Mouse (Mus musculus) cerebellum, adult 11-12 months (tissue): ENCODE measurements around the gene Nit1.
A peak's percentile ranks its signal among the peaks of the same experiment; 100 is the strongest.
"Not testable (repeated sequence)": the region's sequence is repeated elsewhere in the genome, so short reads cannot be mapped to it uniquely, and the experiment has no call there.

ENCODE experiments used
- DNase-seq: peaks from one replicate; pipeline ENCODE4 v3.0.0; 2022

Nit1 gene

GRCm38 (mm10) chr1:171348665-171349064 lies 3.2 kb upstream of the Nit1 start:
- no peak for DNase-seq

DNA sequence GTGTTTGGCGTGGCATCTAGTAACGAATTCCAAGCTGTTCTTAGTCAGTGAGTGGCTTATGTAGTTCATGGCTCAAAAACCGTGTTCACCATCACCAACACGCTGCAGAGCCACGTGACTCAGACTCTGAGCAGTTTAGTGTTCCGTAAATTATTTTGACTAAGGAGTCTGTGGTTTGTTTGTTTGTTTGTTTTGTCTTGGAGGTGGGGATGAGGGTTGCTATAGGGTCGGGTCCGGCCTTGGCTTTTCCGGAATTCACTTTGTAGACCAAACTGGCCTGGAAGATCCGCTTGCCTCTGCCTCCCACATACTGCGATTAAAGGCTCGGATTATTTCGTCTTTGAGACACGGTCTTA lies 627 bp upstream of the Nit1 start:
- DNase-seq = no peak

DNA sequence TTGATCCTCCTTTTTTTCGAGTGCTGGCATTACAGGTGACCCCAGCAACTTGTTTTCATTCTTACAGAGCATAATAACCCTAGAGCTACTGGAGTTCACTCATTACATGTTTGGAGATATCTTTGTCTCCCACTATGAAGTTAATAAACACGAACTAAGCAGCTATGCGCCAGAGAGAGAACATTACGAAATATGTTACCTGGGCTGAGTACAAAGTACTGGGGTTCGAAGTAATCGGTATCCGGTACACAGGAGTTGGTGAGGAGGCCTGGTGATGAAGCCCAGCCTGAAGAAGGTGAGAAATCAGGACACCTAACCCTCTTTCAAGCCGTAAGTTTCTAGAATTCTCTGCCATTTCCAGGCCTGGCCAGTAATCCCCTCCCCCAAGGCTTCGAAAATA lies 731 bp downstream of the Nit1 start:
- DNase-seq = no peak

DNA sequence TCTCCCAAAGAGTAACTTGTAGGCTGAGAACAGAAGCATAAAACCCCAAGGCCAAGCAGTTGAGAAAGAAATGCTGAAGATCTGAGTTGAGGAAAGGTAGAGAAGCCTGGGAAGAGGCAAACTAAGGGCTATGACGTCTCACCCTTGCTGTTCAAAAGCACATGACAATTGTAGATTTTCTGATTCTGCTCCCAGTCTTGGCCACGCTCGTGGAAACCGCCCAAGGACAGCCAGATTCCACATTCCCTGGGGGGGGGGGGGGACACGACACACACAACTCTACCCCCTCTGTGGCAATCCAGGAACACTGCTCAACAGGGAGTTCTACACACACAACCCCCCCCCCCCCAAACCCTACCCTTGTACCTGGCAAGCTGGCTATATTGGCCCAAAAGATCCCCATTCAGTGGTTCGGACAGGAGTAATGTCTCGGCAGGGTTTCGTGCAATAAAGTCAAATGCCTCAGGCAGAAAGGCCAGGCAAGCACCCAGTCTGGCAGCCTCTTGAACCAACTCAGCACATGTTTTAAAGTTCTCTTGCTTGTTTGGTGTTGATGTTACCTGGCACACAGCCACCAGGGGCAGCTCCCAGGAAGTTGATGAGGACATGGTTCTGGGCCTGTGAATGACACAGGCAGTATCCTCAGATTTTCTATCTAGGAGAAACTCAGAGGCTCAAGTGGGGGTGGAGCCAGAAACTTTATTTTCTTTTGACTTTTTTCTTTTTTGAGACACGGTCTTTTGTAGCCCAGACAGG lies 1.3 kb downstream of the Nit1 start:
- DNase-seq = peak; percentile 53

GRCm38 (mm10) chr1:171342262-171343207 lies 2.9 kb downstream of the Nit1 start:
- DNase-seq = no peak

GRCm38 (mm10) chr1:171330216-171330560 lies 15.3 kb downstream of the Nit1 start:
- no peak for DNase-seq

DNA sequence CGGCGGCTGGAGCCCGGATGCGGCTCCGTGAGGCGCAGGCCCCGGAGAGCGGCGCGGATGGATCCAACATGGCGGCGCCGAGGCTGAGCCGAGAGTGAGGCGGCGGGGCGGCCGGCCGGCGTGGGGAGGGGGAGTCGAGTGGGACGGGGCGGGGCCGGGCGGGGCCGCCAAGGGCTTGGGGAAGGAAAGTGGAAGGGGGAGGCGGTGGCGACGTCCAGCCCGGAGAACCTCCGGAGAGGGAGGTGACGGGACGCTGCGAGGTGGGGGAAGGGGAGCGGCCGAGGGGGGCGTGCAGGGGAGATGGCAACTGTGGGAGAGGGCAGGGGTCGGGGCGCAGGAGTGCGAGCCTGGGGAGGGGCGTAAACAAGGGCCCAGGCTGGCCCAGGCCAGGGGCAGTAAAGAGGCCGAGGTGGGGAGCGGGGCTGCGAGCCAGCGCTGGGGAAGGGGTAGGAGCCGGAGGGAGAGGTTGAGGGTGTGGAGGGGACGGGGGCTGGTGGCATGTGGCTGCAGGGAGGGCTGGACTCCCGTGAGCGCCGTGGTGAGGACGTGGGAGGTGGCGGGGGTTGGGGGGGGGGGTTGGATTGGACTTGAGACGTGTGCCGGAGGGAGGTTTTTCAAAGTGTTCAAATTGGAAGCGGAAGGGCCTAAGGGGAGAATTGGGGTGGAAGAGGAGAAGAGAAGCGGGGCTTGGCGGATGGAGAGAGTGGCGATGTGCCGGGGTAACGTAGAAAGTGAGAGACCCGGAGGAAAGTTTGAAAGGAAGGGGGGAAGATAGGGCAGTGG lies 15.8 kb downstream of the Nit1 start:
- peak; percentile 83 for DNase-seq

GRCm38 (mm10) chr1:171328839-171329432 lies 16.5 kb downstream of the Nit1 start, which contains the start of gene Dedd:
Gene Dedd, plus strand, starts transcription at chr1:171329145.
- peak; percentile 97 for DNase-seq

DNA sequence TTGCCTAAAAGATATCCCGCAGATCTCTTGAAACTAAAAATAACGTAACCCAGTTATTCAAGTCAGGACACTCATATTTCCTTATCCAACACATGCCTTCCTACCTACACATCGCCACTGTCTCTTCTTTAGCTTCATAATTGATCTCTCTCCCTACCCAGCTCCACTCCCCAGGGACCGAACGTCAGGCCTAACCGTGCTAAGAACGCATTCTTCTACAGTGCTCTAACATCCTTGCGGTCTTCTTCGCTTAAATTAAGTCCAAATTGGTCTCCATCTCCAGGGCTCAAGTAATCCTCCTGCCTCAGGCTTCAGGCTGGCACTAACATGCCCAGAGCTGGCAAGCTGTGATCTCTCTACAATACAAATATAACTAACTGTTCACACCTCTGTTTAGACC lies 17.2 kb downstream of the Nit1 start:
- DNase-seq = peak; percentile 37

DNA sequence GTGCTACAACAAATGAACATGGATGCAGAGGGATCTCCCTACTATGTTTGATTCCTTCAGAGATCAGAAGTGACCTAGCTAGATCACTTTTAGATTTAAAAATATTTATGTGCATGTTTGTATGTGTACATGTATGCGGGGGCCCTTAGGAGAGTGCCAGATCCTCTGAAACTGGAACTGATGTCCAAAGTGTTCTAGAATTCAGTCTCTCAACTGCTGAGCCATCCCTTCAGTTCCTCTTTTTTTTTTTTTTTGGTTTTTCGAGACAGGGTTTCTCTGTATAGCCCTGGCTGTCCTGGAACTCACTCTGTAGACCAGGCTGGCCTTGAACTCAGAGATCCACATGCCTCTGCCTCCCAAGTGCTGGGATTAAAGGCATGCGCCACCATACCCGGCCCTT lies 18.9 kb downstream of the Nit1 start:
- not testable (repeated sequence) for DNase-seq

- no peak for DNase-seq
These were observed 19.9 kb downstream of the Nit1 start for GRCm38 (mm10) chr1:171325571-171325970.

- no peak for DNase-seq
These were observed 23.4 kb downstream of the Nit1 start for GRCm38 (mm10) chr1:171322012-171322411.

GRCm38 (mm10) chr1:171321415-171321814 lies 24.0 kb downstream of the Nit1 start:
- DNase-seq = no peak

- DNase-seq = peak; percentile 81
These were observed 25.3 kb downstream of the Nit1 start for GRCm38 (mm10) chr1:171320151-171320550.

DNA sequence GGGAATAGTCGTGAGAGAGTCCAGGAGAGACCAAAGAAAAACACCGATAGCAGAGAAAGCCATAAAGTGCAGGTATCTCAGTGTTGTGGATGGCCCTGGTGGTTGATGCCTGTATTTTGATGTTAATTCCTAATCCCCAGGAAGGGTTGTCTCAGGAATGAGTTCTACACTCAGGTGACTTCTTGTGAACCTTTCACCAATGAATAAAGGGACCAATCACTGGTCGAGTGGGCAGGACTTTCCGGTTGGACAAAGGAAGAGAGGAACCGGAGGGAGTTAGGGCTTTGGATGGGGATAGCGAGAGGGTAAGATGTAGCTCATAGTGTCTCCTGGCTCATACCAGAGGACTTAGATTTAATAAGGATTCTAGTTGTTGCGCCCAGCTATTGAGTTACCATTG lies 25.7 kb downstream of the Nit1 start:
- no peak for DNase-seq

DNA sequence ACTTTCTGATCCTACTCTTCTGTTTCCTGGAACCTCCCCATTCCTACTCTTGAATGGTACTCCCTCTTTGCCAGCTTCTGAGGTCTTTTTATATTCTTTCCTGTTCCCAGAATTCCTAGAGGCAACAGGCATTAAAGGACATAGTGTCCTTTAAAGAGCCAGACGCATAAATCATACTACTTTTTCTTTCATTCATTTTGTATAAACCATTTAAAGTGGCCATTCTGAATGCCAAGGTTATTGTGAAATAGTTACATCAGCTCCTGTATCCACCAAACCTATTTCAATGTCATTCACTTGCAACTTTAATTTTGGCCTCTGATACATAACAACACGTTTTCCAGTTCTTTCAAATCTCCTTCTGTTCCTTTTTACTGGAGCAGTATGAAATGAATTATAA lies 36.1 kb downstream of the Nit1 start:
- DNase-seq = no peak

GRCm38 (mm10) chr1:171306157-171306556 lies 39.3 kb downstream of the Nit1 start:
- DNase-seq = not testable (repeated sequence)

DNA sequence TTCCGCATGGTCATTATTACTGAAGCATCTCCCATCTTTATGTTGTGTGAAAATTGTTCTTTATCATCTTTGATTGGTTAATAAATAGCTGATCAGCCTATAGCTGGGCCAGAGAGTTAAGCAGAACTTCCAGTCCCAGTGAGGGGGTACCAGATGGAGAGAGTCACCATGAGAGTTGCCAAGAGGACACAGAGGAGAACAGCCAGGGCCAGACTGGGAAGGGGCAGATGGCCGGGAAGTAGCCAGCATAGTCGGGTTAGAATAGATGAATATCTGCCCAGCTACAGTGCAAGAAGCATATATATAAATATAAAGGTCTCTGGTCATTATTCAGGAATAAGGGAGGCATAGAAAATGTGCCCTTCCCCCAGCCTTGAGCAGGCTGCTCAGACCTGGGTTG lies 47.2 kb downstream of the Nit1 start:
- no peak for DNase-seq

- DNase-seq = no peak
These were observed 50.4 kb downstream of the Nit1 start for GRCm38 (mm10) chr1:171295063-171295402.

- peak; percentile 88 for DNase-seq
These were observed 51.0 kb downstream of the Nit1 start, which contains the start of gene Ufc1 for GRCm38 (mm10) chr1:171294298-171295062. Gene Ufc1, minus strand, starts transcription at chr1:171295024.

GRCm38 (mm10) chr1:171293906-171294297 lies 51.5 kb downstream of the Nit1 start:
- no peak for DNase-seq

- DNase-seq = no peak
These were observed 52.1 kb downstream of the Nit1 start for GRCm38 (mm10) chr1:171293351-171293750.
